Mouse (Mus musculus): ENCODE data around the gene Gm49388.

DNA sequence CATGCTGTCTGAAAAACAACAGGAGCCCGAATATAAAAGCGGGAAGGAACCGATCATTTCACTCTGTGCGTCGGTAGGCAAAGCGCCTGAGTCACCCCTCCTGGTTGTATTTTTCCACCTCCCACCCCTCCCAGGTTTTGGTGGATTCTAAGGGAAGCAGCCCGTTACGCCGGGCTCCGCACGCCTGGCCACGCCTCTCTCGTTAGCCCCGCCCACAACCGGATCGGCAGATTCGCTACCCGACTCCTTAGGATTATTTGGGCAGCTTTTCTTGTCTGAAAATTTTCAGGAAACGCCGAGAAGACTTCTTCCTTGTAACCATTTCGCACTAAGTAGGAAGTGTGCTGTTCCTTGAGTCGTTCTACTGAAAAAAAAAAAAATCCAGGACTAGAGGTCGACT is 9.0 kb upstream of the Gm49388 start, which contains the start of gene Setd1a:
- TF ChIP-seq CTCF (IDR thresholded peaks at IDR 0.05; ENCODE audit: low read depth, low read length) (no peak), POLR2A (IDR thresholded peaks at IDR 0.05; ENCODE audit: extremely low read depth, insufficient read depth, low read length) (no peak)
